Mouse (Mus musculus) heart, embryonic 12.5 days (tissue): ENCODE measurements at regions not wholly inside any gene's neighbourhood (a gene's known extent, or its start where the extent isn't known, plus 50 kb on each side); places are given as distances from the start of the nearest gene placed in this dataset.

Experiments
- ATAC-seq: fragments of 200-750 bp; cut with Nextera tagmentation; 2 replicates; pipeline ENCODE4 v1.8.0; 2017; ENCODE audit warnings: moderate TSS enrichment, moderate library complexity; ENCODE audit not compliant: insufficient number of reproducible peaks, low FRiP score
- H3K27ac ChIP-seq: fragments of 300-500 bp; sonication (generic); 2 replicates; pipeline ENCODE4 v1.5.1; 2016; ENCODE audit warnings: mild to moderate bottlenecking, moderate library complexity; ENCODE audit not compliant: poor library complexity, severe bottlenecking
- H3K27me3 ChIP-seq: fragments of 300-500 bp; sonication (generic); replicated peaks from 2 replicates; pipeline ENCODE4 v1.6.1; 2016; ENCODE audit warnings: mild to moderate bottlenecking, moderate library complexity
- H3K36me3 ChIP-seq: fragments of 300-500 bp; sonication (generic); 2 replicates; pipeline ENCODE4 v1.6.1; 2016; ENCODE audit warnings: mild to moderate bottlenecking, moderate library complexity
- H3K4me1 ChIP-seq: fragments of 300-500 bp; sonication (generic); replicated peaks from 2 replicates; pipeline ENCODE4 v1.6.1; 2016; ENCODE audit warnings: mild to moderate bottlenecking
- H3K4me2 ChIP-seq: fragments of 300-500 bp; sonication (generic); 2 replicates; pipeline ENCODE4 v1.6.1; 2016; ENCODE audit warnings: mild to moderate bottlenecking, moderate library complexity
- H3K4me3 ChIP-seq: fragments of 300-500 bp; sonication (generic); 2 replicates; pipeline ENCODE4 v1.5.1; 2016; ENCODE audit warnings: mild to moderate bottlenecking
- H3K9ac ChIP-seq: fragments of 300-500 bp; sonication (generic); 2 replicates; pipeline ENCODE4 v1.6.1; 2016; ENCODE audit warnings: mild to moderate bottlenecking, moderate library complexity
- H3K9me3 ChIP-seq: fragments of 300-500 bp; sonication (generic); replicated peaks from 2 replicates; pipeline ENCODE4 v1.6.1; 2016; ENCODE audit warnings: mild to moderate bottlenecking, moderate library complexity
- WGBS: fragments of 180-500 bp; shearing (Covaris S2); methylation state at CpG from one replicate; pipeline ENCODE4 v1.1.7; 2016; 5-methylcytosine and 5-hydroxymethylcytosine counted together

- H3K4me2 ChIP-seq, result no peak overlapping the region
- H3K27ac ChIP-seq, result no peak overlapping the region
- H3K27me3 ChIP-seq, result no peaks in the 10 kb centered on the region
- H3K4me1 ChIP-seq, result 0 out of 2 replicates have a peak, but pooled peaks cover 2% of the 10 kb centered on the region
- ATAC-seq, result no peak
- no peak overlapping the region for H3K9ac ChIP-seq
- H3K36me3 ChIP-seq, result no peaks in the 10 kb centered on the region
- 79% methylated on average over 6 of the region's 6 CpGs for WGBS
- H3K9me3 ChIP-seq, result no peaks in the 10 kb centered on the region
- H3K4me3 ChIP-seq, result no peak overlapping the region
These were observed 80.5 kb upstream of the Pum3 start for GRCm38 (mm10) chr19:27509956-27510639.

- Histone ChIP-seq H3K27me3 (no peaks in the 10 kb centered on the region), H3K9ac (no peak overlapping the region), H3K4me2 (no peak overlapping the region), H3K27ac (no peak overlapping the region), H3K4me3 (no peak overlapping the region), H3K4me1 (no peaks in the 10 kb centered on the region), H3K36me3 (no peaks in the 10 kb centered on the region), H3K9me3 (peaks cover 5% of the 10 kb centered on the region; the same call in 1 of the 2 replicates)
- ATAC-seq, result no peak
- 56% methylated on average over 4 of the region's 4 CpGs for WGBS
These were observed 68.7 kb upstream of the Pum3 start for GRCm38 (mm10) chr19:27498278-27498677.

- H3K9me3 ChIP-seq, result peaks cover 8% of the 10 kb centered on the region
- H3K9ac ChIP-seq, result no peak overlapping the region
- H3K4me3 ChIP-seq, result no peak overlapping the region
- ATAC-seq, result no peak
- no peaks in the 10 kb centered on the region for H3K27me3 ChIP-seq
- no peak overlapping the region for H3K27ac ChIP-seq
- H3K36me3 ChIP-seq, result no peaks in the 10 kb centered on the region
- 78% methylated on average over 8 of the region's 8 CpGs for WGBS
- H3K4me1 ChIP-seq, result no peaks in the 10 kb centered on the region
- no peak overlapping the region for H3K4me2 ChIP-seq
These were observed 62.8 kb upstream of the Pum3 start for GRCm38 (mm10) chr19:27492468-27492867.

GRCm38 (mm10) chr19:27491873-27492272 is 62.2 kb upstream of the Pum3 start:
- no peak overlapping the region for H3K4me2 ChIP-seq
- H3K4me1 ChIP-seq, result no peaks in the 10 kb centered on the region
- H3K27me3 ChIP-seq, result no peaks in the 10 kb centered on the region
- H3K9me3 ChIP-seq, result peaks cover 8% of the 10 kb centered on the region
- no peak overlapping the region for H3K9ac ChIP-seq
- no peak overlapping the region for H3K4me3 ChIP-seq
- 83% methylated on average over 5 of the region's 5 CpGs for WGBS
- no peak overlapping the region for H3K27ac ChIP-seq
- ATAC-seq, result no peak
- no peaks in the 10 kb centered on the region for H3K36me3 ChIP-seq

GRCm38 (mm10) chr19:27489053-27489452 is 59.4 kb upstream of the Pum3 start:
- Histone ChIP-seq H3K4me2 (no peak overlapping the region), H3K27me3 (no peaks in the 10 kb centered on the region), H3K9ac (no peak overlapping the region), H3K27ac (no peak overlapping the region), H3K36me3 (no peaks in the 10 kb centered on the region), H3K4me3 (no peak overlapping the region), H3K4me1 (no peaks in the 10 kb centered on the region), H3K9me3 (peaks cover 8% of the 10 kb centered on the region)
- no peak for ATAC-seq
- WGBS, result 69% methylated on average over 4 of the region's 4 CpGs
